Mouse (Mus musculus): ENCODE measurements around the gene Arhgef19. TPM values are rescaled to one million over a fixed set of nuclear protein-coding genes. Genes with fewer than 3 reads are reported as not detected.

Gene Arhgef19
- polyA plus RNA-seq, 1 experiment from 2014 or later = 1.5 TPM

Other genes starting within 250 kb of the Arhgef19 start
- gene Mfap2, start 229.1 kb upstream of the Arhgef19 start, polyA plus RNA-seq (2014; fragmentation: Nextera tagmentation; extraction: Ambion mirVana) = 263 and 298 TPM in 2 replicates
- gene Crocc, start 178.9 kb upstream of the Arhgef19 start, polyA plus RNA-seq (2014; fragmentation: Nextera tagmentation; extraction: Ambion mirVana) = 14.3 and 15.3 TPM in 2 replicates
- 50.0 and 51.2 TPM in 2 replicates for gene Necap2, start 161.1 kb upstream of the Arhgef19 start, polyA plus RNA-seq (2014; fragmentation: Nextera tagmentation; extraction: Ambion mirVana)
- not detected in 2 replicates for gene Spata21, start 151.2 kb upstream of the Arhgef19 start, polyA plus RNA-seq (2014; fragmentation: Nextera tagmentation; extraction: Ambion mirVana)
- gene Szrd1, start 99.7 kb upstream of the Arhgef19 start, polyA plus RNA-seq (2014; fragmentation: Nextera tagmentation; extraction: Ambion mirVana) = 22.9 and 26.1 TPM in 2 replicates
- gene Fbxo42, start 91.6 kb upstream of the Arhgef19 start, polyA plus RNA-seq (2014; fragmentation: Nextera tagmentation; extraction: Ambion mirVana) = 30.8 and 31.6 TPM in 2 replicates
- gene Rsg1, start 25.5 kb upstream of the Arhgef19 start, polyA plus RNA-seq (2014; fragmentation: Nextera tagmentation; extraction: Ambion mirVana) = 5.8 and 7.8 TPM in 2 replicates
- gene Epha2, start 61.7 kb downstream of the Arhgef19 start, polyA plus RNA-seq (2014; fragmentation: Nextera tagmentation; extraction: Ambion mirVana) = 1.3 and 2.3 TPM in 2 replicates
- 0.35 and 1.2 TPM in 2 replicates for gene Fam131c, start 128.7 kb downstream of the Arhgef19 start, polyA plus RNA-seq (2014; fragmentation: Nextera tagmentation; extraction: Ambion mirVana)
- 0.17 TPM in 1 of 2 replicates, not detected in the other for gene Clcnka, start 159.2 kb downstream of the Arhgef19 start, polyA plus RNA-seq (2014; fragmentation: Nextera tagmentation; extraction: Ambion mirVana)
- gene Clcnkb, start 176.5 kb downstream of the Arhgef19 start, polyA plus RNA-seq (2014; fragmentation: Nextera tagmentation; extraction: Ambion mirVana) = not detected in 2 replicates
- not detected in 2 replicates for gene Hspb7, start 181.3 kb downstream of the Arhgef19 start, polyA plus RNA-seq (2014; fragmentation: Nextera tagmentation; extraction: Ambion mirVana)
- not detected in 2 replicates for gene Srarp, start 196.6 kb downstream of the Arhgef19 start, polyA plus RNA-seq (2014; fragmentation: Nextera tagmentation; extraction: Ambion mirVana)
- 50.8 and 55.7 TPM in 2 replicates for gene Zbtb17, start 205.2 kb downstream of the Arhgef19 start, polyA plus RNA-seq (2014; fragmentation: Nextera tagmentation; extraction: Ambion mirVana)